Mouse (Mus musculus) intestine, embryonic 15.5 days (tissue): ENCODE data around the gene Slc12a9. TPM values are rescaled to one million over a fixed set of nuclear protein-coding genes. Genes with fewer than 3 reads are reported as not detected.

Experiments
- ATAC-seq: fragments of 200-750 bp; cut with Nextera tagmentation; 2 replicates; pipeline ENCODE4 v1.8.0; 2017; ENCODE audit warnings: moderate TSS enrichment, moderate library complexity
- H3K27ac ChIP-seq: fragments of 300-500 bp; sonication (generic); 2 replicates; pipeline ENCODE4 v1.5.1; 2015; ENCODE audit warnings: mild to moderate bottlenecking, inconsistent platforms
- H3K27me3 ChIP-seq: fragments of 300-500 bp; sonication (generic); replicated peaks from 2 replicates; pipeline ENCODE4 v1.6.1; 2015; ENCODE audit warnings: inconsistent platforms
- H3K36me3 ChIP-seq: fragments of 300-500 bp; sonication (generic); 2 replicates; pipeline ENCODE4 v1.6.1; 2015; ENCODE audit warnings: inconsistent platforms
- H3K4me1 ChIP-seq: fragments of 300-500 bp; sonication (generic); replicated peaks from 2 replicates; pipeline ENCODE4 v1.6.1; 2015; ENCODE audit warnings: inconsistent platforms
- H3K4me2 ChIP-seq: fragments of 300-500 bp; sonication (generic); replicated peaks from 2 replicates; pipeline ENCODE4 v1.6.1; 2015; ENCODE audit warnings: mild to moderate bottlenecking, inconsistent platforms
- H3K4me3 ChIP-seq: fragments of 300-500 bp; sonication (generic); replicated peaks from 2 replicates; pipeline ENCODE4 v1.5.1; 2015; ENCODE audit warnings: inconsistent platforms
- H3K9ac ChIP-seq: fragments of 300-500 bp; sonication (generic); 2 replicates; pipeline ENCODE4 v1.6.1; 2015; ENCODE audit warnings: inconsistent platforms
- H3K9me3 ChIP-seq: fragments of 300-500 bp; sonication (generic); 2 replicates; pipeline ENCODE4 v1.6.1; 2016; ENCODE audit warnings: inconsistent platforms
- WGBS: fragments of 180-500 bp; shearing (Covaris S2); methylation state at CpG from one replicate; pipeline ENCODE4 v1.1.7; 2015; 5-methylcytosine and 5-hydroxymethylcytosine counted together
- polyA plus RNA-seq: library from polyadenylated mRNA; unstranded; fragments of >200 nt; fragmentation: Nextera tagmentation; extraction: Ambion mirVana; gene quantifications from 2 replicates; pipeline ENCODE4 v1.2.1, GENCODE M21; 2015

Gene Slc12a9
- 14.3 and 15.9 TPM in 2 replicates for polyA plus RNA-seq

GRCm38 (mm10) chr5:137333512-137334174, at the start of gene Slc12a9:
Slc12a9 (minus strand) TSS chr5:137333597.
- Histone ChIP-seq H3K36me3 (no peaks in the 10 kb centered on the region), H3K27ac (peak within 1 kb of the TSS; percentile 75), H3K27me3 (no peaks in the 10 kb centered on the region), H3K4me3 (peak within 1 kb of the TSS; percentile 67), H3K4me2 (peak within 1 kb of the TSS; percentile 96), H3K9ac (peak within 1 kb of the TSS; percentile 77), H3K4me1 (peaks cover 19% of the 10 kb centered on the region; the same call in 1 of the 2 replicates), H3K9me3 (no peaks in the 10 kb centered on the region)
- under 1% methylated on average over 44 of the region's 44 CpGs for WGBS
- ATAC-seq, result peak; percentile 91

- 48% methylated on average over 4 of the region's 4 CpGs for WGBS
- Histone ChIP-seq H3K36me3 (no peaks in the 10 kb centered on the region), H3K4me1 (peaks cover 4% of the 10 kb centered on the region; the same call in 1 of the 2 replicates), H3K4me3 (no peak overlapping the region), H3K27me3 (no peaks in the 10 kb centered on the region), H3K9ac (no peak overlapping the region), H3K27ac (no peak overlapping the region), H3K9me3 (no peaks in the 10 kb centered on the region), H3K4me2 (no peak overlapping the region)
- ATAC-seq, result no peak
Observed at GRCm38 (mm10) chr5:137381152-137381551, 47.8 kb upstream of the Slc12a9 start.

GRCm38 (mm10) chr5:137377603-137378002, 44.2 kb upstream of the Slc12a9 start:
- H3K27me3 ChIP-seq, result no peaks in the 10 kb centered on the region
- H3K9me3 ChIP-seq, result no peaks in the 10 kb centered on the region
- WGBS, result 18% methylated on average over 12 of the region's 15 CpGs
- H3K4me1 ChIP-seq, result peaks cover 10% of the 10 kb centered on the region; the same call in 1 of the 2 replicates
- H3K9ac ChIP-seq, result no peak overlapping the region
- peaks cover 15% of the 10 kb centered on the region for H3K36me3 ChIP-seq
- no peak overlapping the region for H3K27ac ChIP-seq
- no peak overlapping the region for H3K4me3 ChIP-seq
- H3K4me2 ChIP-seq, result peak overlapping the region; percentile 27
- ATAC-seq, result no peak

- H3K36me3 ChIP-seq, result peaks cover 20% of the 10 kb centered on the region
- ATAC-seq, result peak; percentile 3; the same call in 1 of the 2 replicates
- no peaks in the 10 kb centered on the region for H3K27me3 ChIP-seq
- WGBS, result 25% methylated on average over 10 of the region's 11 CpGs
- H3K9me3 ChIP-seq, result no peaks in the 10 kb centered on the region
- H3K4me3 ChIP-seq, result no peak overlapping the region
- no peak overlapping the region for H3K9ac ChIP-seq
- peak overlapping the region; percentile 27 for H3K4me2 ChIP-seq
- peaks cover 10% of the 10 kb centered on the region; the same call in 1 of the 2 replicates for H3K4me1 ChIP-seq
- peak overlapping the region; percentile 42; the same call in 1 of the 2 replicates for H3K27ac ChIP-seq
Observed at GRCm38 (mm10) chr5:137377176-137377575, 43.8 kb upstream of the Slc12a9 start.

GRCm38 (mm10) chr5:137376722-137377121, 43.3 kb upstream of the Slc12a9 start:
- peak; percentile 18; the same call in 1 of the 2 replicates for ATAC-seq
- Histone ChIP-seq H3K27ac (no peak overlapping the region), H3K4me2 (no peak overlapping the region)

GRCm38 (mm10) chr5:137376198-137376597, 42.8 kb upstream of the Slc12a9 start:
- Histone ChIP-seq H3K27me3 (no peaks in the 10 kb centered on the region), H3K4me2 (no peak overlapping the region), H3K4me3 (no peak overlapping the region), H3K27ac (no peak overlapping the region), H3K9ac (no peak overlapping the region), H3K4me1 (peaks cover 10% of the 10 kb centered on the region; the same call in 1 of the 2 replicates), H3K9me3 (no peaks in the 10 kb centered on the region), H3K36me3 (peaks cover 28% of the 10 kb centered on the region)
- 37% methylated on average over 7 of the region's 7 CpGs for WGBS
- peak; percentile 16; the same call in 1 of the 2 replicates for ATAC-seq

More at GRCm38 (mm10) chr5:137376722-137377121, 43.3 kb upstream of the Slc12a9 start:
- Histone ChIP-seq H3K4me3 (no peak overlapping the region), H3K9ac (no peak overlapping the region), H3K4me1 (peaks cover 10% of the 10 kb centered on the region; the same call in 1 of the 2 replicates), H3K9me3 (no peaks in the 10 kb centered on the region), H3K36me3 (peaks cover 24% of the 10 kb centered on the region), H3K27me3 (no peaks in the 10 kb centered on the region)
- WGBS, result 52% methylated on average over 9 of the region's 9 CpGs

- no peaks in the 10 kb centered on the region for H3K27me3 ChIP-seq
- no peaks in the 10 kb centered on the region for H3K9me3 ChIP-seq
- 32% methylated on average over 2 of the region's 2 CpGs for WGBS
- no peak overlapping the region for H3K4me3 ChIP-seq
- no peak overlapping the region for H3K9ac ChIP-seq
- peaks cover 33% of the 10 kb centered on the region for H3K36me3 ChIP-seq
- H3K27ac ChIP-seq, result no peak overlapping the region
- peaks cover 10% of the 10 kb centered on the region; the same call in 1 of the 2 replicates for H3K4me1 ChIP-seq
- ATAC-seq, result peak; percentile 24; the same call in 1 of the 2 replicates
- no peak overlapping the region for H3K4me2 ChIP-seq
Observed at GRCm38 (mm10) chr5:137375627-137376026, 42.2 kb upstream of the Slc12a9 start.

GRCm38 (mm10) chr5:137374521-137375080, 41.2 kb upstream of the Slc12a9 start:
- Histone ChIP-seq H3K4me2 (no peak overlapping the region), H3K9me3 (no peaks in the 10 kb centered on the region), H3K27me3 (no peaks in the 10 kb centered on the region), H3K27ac (peak overlapping the region; percentile 7; the same call in 1 of the 2 replicates), H3K9ac (no peak overlapping the region), H3K36me3 (peaks cover 40% of the 10 kb centered on the region), H3K4me1 (peaks cover 10% of the 10 kb centered on the region; the same call in 1 of the 2 replicates), H3K4me3 (no peak overlapping the region)
- no peak for ATAC-seq
- 79% methylated on average over 4 of the region's 4 CpGs for WGBS

- Histone ChIP-seq H3K9me3 (no peaks in the 10 kb centered on the region), H3K9ac (no peak overlapping the region), H3K27me3 (no peaks in the 10 kb centered on the region), H3K4me1 (peaks cover 10% of the 10 kb centered on the region; the same call in 1 of the 2 replicates), H3K4me3 (no peak overlapping the region), H3K27ac (no peak overlapping the region), H3K36me3 (peaks cover 50% of the 10 kb centered on the region), H3K4me2 (no peak overlapping the region)
- ATAC-seq, result no peak
- 80% methylated on average over 12 of the region's 12 CpGs for WGBS
Observed at GRCm38 (mm10) chr5:137373371-137373950, 40.1 kb upstream of the Slc12a9 start.

- H3K9me3 ChIP-seq, result no peaks in the 10 kb centered on the region
- ATAC-seq, result no peak
- H3K4me1 ChIP-seq, result 0 out of 2 replicates have a peak, but pooled peaks cover 2% of the 10 kb centered on the region
- H3K4me2 ChIP-seq, result no peak overlapping the region
- H3K4me3 ChIP-seq, result no peak overlapping the region
- no peaks in the 10 kb centered on the region for H3K27me3 ChIP-seq
- H3K27ac ChIP-seq, result no peak overlapping the region
- peaks cover 86% of the 10 kb centered on the region for H3K36me3 ChIP-seq
- no peak overlapping the region for H3K9ac ChIP-seq
- WGBS, result 93% methylated on average over 11 of the region's 11 CpGs
Observed at GRCm38 (mm10) chr5:137369665-137370064, 36.3 kb upstream of the Slc12a9 start.

GRCm38 (mm10) chr5:137358382-137358781, 25.0 kb upstream of the Slc12a9 start:
- Histone ChIP-seq H3K9ac (no peak overlapping the region), H3K4me3 (no peak overlapping the region), H3K27me3 (no peaks in the 10 kb centered on the region), H3K4me2 (no peak overlapping the region), H3K27ac (no peak overlapping the region), H3K36me3 (peaks cover 58% of the 10 kb centered on the region), H3K9me3 (no peaks in the 10 kb centered on the region), H3K4me1 (0 out of 2 replicates have a peak, but pooled peaks cover 9% of the 10 kb centered on the region)
- no peak for ATAC-seq
- 31% methylated on average over 7 of the region's 7 CpGs for WGBS

GRCm38 (mm10) chr5:137354091-137354490, 20.7 kb upstream of the Slc12a9 start:
- ATAC-seq, result no peak
- H3K36me3 ChIP-seq, result peaks cover 30% of the 10 kb centered on the region
- H3K4me3 ChIP-seq, result no peak overlapping the region
- H3K27me3 ChIP-seq, result no peaks in the 10 kb centered on the region
- no peak overlapping the region for H3K4me2 ChIP-seq
- no peaks in the 10 kb centered on the region for H3K9me3 ChIP-seq
- no peak overlapping the region for H3K9ac ChIP-seq
- H3K27ac ChIP-seq, result no peak overlapping the region
- H3K4me1 ChIP-seq, result peaks cover 23% of the 10 kb centered on the region
- 85% methylated on average over 17 of the region's 17 CpGs for WGBS
